26 mouse cellular contexts compared by ENCODE assay signal in genomic region chr19:42857096-42857495, GRCm38 (mm10).
DNase-seq lines count a peak whose midpoint lies in the region; ATAC-seq and TF ChIP-seq lines count a peak whose summit lies in the region.
"Had no signal": no experiment of that assay in that cellular context is flagged by ENCODE, and none has a peak within 500 bp of the region (broad histone marks: within the 10 kb centered on the region; RNA-seq: fewer than 3 reads in every experiment).

No protein-coding gene starts in this region.

- H3K9me3 ChIP-seq in heart, embryonic 13.5 days, result peaks cover 4% of the 10 kb centered on the region; the same call in 1 of the 2 replicates
- no peaks in the 10 kb centered on the region for H3K9me3 ChIP-seq in limb, embryonic 10.5 days (replicated peaks)
- H3K9me3 ChIP-seq: embryonic facial prominence, embryonic 12.5 days; embryonic facial prominence, embryonic 15.5 days; hindbrain, embryonic 12.5 days; hindbrain, embryonic 15.5 days had no signal

- ATAC-seq in heart, embryonic 13.5 days (ENCODE audit: extremely low read depth, insufficient number of reproducible peaks, low FRiP score, low TSS enrichment), result no peak
- ATAC-seq: activated CD4-positive, CD25-positive, alpha-beta regulatory T cell, adult 4 months; forebrain, embryonic 14.5 days; forebrain, postnatal 0 days; intestine, postnatal 0 days; Patski had no signal

- WGBS in heart, adult 2 months, result 65% methylated on average over 5 of the region's 5 CpGs
- 39% methylated on average over 5 of the region's 5 CpGs for WGBS in heart, embryonic 13.5 days
- 87% methylated on average over 5 of the region's 5 CpGs for WGBS in limb, embryonic 10.5 days

- no peaks in the 10 kb centered on the region for H3K79me2 ChIP-seq in heart, adult 2 months (replicated peaks; ENCODE audit: control insufficient read depth, insufficient read depth, low read length)

- H3K4me1 ChIP-seq in heart, adult 2 months (ENCODE audit: control insufficient read depth, insufficient read depth, low read length), result no peaks in the 10 kb centered on the region
- peaks cover 7% of the 10 kb centered on the region for H3K4me1 ChIP-seq in heart, embryonic 13.5 days
- H3K4me1 ChIP-seq in limb, embryonic 10.5 days, result no peaks in the 10 kb centered on the region
- H3K4me1 ChIP-seq: embryonic facial prominence, embryonic 12.5 days; embryonic facial prominence, embryonic 15.5 days; hindbrain, embryonic 12.5 days; hindbrain, embryonic 15.5 days had no signal

- TF ChIP-seq POLR2A in heart, adult 2 months (IDR thresholded peaks at IDR 0.05; ENCODE audit: insufficient read depth, low read depth, low read length), result no peak

- no peak overlapping the region for H3K27ac ChIP-seq in heart, adult 2 months
- no peak overlapping the region for H3K27ac ChIP-seq in heart, embryonic 13.5 days (replicated peaks)
- no peak overlapping the region for H3K27ac ChIP-seq in limb, embryonic 10.5 days
- H3K27ac ChIP-seq: embryonic facial prominence, embryonic 12.5 days; embryonic facial prominence, embryonic 15.5 days; gastrocnemius, adult 2 months; hindbrain, embryonic 12.5 days; hindbrain, embryonic 15.5 days had no signal

- TF ChIP-seq CTCF in heart, adult 2 months (IDR thresholded peaks at IDR 0.05), result no peak

- intact Hi-C loops in heart, adult 2 months (cut with DNase I), result no loop called here

- no peak overlapping the region for H3K9ac ChIP-seq in heart, adult 2 months (ENCODE audit: low read depth, low read length)
- no peak overlapping the region for H3K9ac ChIP-seq in heart, embryonic 13.5 days
- H3K9ac ChIP-seq: embryonic facial prominence, embryonic 12.5 days; embryonic facial prominence, embryonic 15.5 days; forebrain, postnatal 0 days; hindbrain, embryonic 12.5 days; hindbrain, embryonic 15.5 days had no signal

- peak overlapping the region; percentile 46 for H3K4me2 ChIP-seq in heart, embryonic 13.5 days
- H3K4me2 ChIP-seq: embryonic facial prominence, embryonic 12.5 days; embryonic facial prominence, embryonic 15.5 days; hindbrain, embryonic 12.5 days; hindbrain, embryonic 15.5 days had no signal

- H3K36me3 ChIP-seq in heart, adult 2 months (ENCODE audit: control insufficient read depth, insufficient read depth, low read length), result no peaks in the 10 kb centered on the region
- no peaks in the 10 kb centered on the region for H3K36me3 ChIP-seq in heart, embryonic 13.5 days
- no peaks in the 10 kb centered on the region for H3K36me3 ChIP-seq in limb, embryonic 10.5 days
- H3K36me3 ChIP-seq: embryonic facial prominence, embryonic 12.5 days; embryonic facial prominence, embryonic 15.5 days; G1E; hindbrain, embryonic 12.5 days; hindbrain, embryonic 15.5 days had no signal

- peak; percentile 6 for DNase-seq in heart, adult 11 months
- DNase-seq in heart, adult 2 months, result no peak
- no peak for DNase-seq in heart, adult 18-20 months
- peak; percentile 59 for DNase-seq in ES-CJ7 (ENCODE audit: low read depth, low spot score)
- peak; percentile 20 for DNase-seq in limb, embryonic 10.5 days (ENCODE audit: low spot score)
- no peak for DNase-seq in cerebellum, postnatal 36 days
- DNase-seq: adrenal gland, adult 8-10 months; adrenal gland, postnatal 25 days; cerebellum, adult 11-12 months; cerebellum, adult 8-10 months; cerebellum, postnatal 10 days; forebrain, postnatal 0 days; gastrocnemius, adult 2 months; gastrocnemius, postnatal 14 days; heart, postnatal 10 days; kidney, adult 2 months had no signal

- TF ChIP-seq EP300 in heart, adult 2 months (IDR thresholded peaks at IDR 0.05; ENCODE audit: insufficient read depth, low read depth, low read length), result no peak

- H3K4me3 ChIP-seq in heart, adult 2 months, result no peak overlapping the region
- no peak overlapping the region for H3K4me3 ChIP-seq in heart, embryonic 13.5 days
- no peak overlapping the region for H3K4me3 ChIP-seq in limb, embryonic 10.5 days
- H3K4me3 ChIP-seq: embryonic facial prominence, embryonic 12.5 days; embryonic facial prominence, embryonic 15.5 days; gastrocnemius, adult 2 months; hindbrain, embryonic 12.5 days; hindbrain, embryonic 15.5 days had no signal

- H3K27me3 ChIP-seq in heart, adult 2 months (ENCODE audit: control insufficient read depth, insufficient read depth, low read length), result no peaks in the 10 kb centered on the region
- H3K27me3 ChIP-seq in heart, embryonic 13.5 days (replicated peaks), result no peaks in the 10 kb centered on the region
- no peaks in the 10 kb centered on the region for H3K27me3 ChIP-seq in limb, embryonic 10.5 days (ENCODE audit: low read depth, poor library complexity, severe bottlenecking)
- H3K27me3 ChIP-seq: embryonic facial prominence, embryonic 12.5 days; embryonic facial prominence, embryonic 15.5 days; hindbrain, embryonic 12.5 days; hindbrain, embryonic 15.5 days had no signal

Comparison
In these comparisons a context has a peak if more than half of its experiments do, and no peak if none do; other contexts are left out.
1. DNase-seq: peak in heart, adult 11 months (single experiment), ES-CJ7 (single experiment) and limb, embryonic 10.5 days (single experiment); none in heart, adult 2 months (0 of 2), heart, adult 18-20 months (0 of 2) and cerebellum, postnatal 36 days (0 of 2).